Mouse (Mus musculus): ENCODE data around the gene Etl4. TPM values are rescaled to one million over a fixed set of nuclear protein-coding genes. Genes with fewer than 3 reads are reported as not detected.

Gene Etl4
- polyA plus RNA-seq, 1 experiment, result 45.6 TPM

DNA sequence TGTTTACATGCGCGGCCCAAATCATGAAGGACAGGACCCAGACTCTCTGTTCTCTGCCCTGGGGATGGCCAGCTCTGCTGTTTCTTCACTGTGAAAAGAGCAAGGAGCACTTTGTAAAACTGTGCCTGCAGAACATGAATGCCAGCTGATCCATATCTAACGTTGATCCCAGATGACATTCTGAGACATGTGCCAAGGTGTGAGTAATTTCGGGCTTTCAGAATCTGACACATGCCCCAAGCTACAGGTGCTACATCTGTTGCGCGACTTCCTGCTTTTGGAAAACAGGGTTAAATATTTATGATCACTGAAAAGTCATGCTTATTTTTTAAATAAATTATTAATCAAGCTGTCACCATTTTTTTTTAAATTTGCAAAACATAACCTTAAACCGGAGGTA is 801.0 kb downstream of the Etl4 start:
- TF ChIP-seq CTCF (IDR thresholded peaks at IDR 0.05; ENCODE audit: insufficient read depth, low read length), result no peak
- TF ChIP-seq POLR2A (IDR thresholded peaks at IDR 0.05; ENCODE audit: borderline replicate concordance, extremely low read depth, low read depth, low read length), result no peak
- 81% methylated on average over 7 of the region's 7 CpGs for WGBS
- no peak for DNase-seq
- no peak overlapping the region for H3K4me3 ChIP-seq (replicated peaks; ENCODE audit: extremely low read depth, low read depth, low read length)
- no peaks in the 10 kb centered on the region; the same call in 1 of the 2 replicates for H3K4me1 ChIP-seq (ENCODE audit: control insufficient read depth, insufficient read depth, low read length)

GRCm38 (mm10) chr2:20711024-20711423 is 801.4 kb downstream of the Etl4 start:
- Histone ChIP-seq H3K4me3 (replicated peaks; ENCODE audit: extremely low read depth, low read depth, low read length) (no peak overlapping the region), H3K4me1 (ENCODE audit: control insufficient read depth, insufficient read depth, low read length) (no peaks in the 10 kb centered on the region; the same call in 1 of the 2 replicates)
- DNase-seq, result no peak
- TF ChIP-seq CTCF (IDR thresholded peaks at IDR 0.05; ENCODE audit: insufficient read depth, low read length), result no peak
- no peak for TF ChIP-seq POLR2A (IDR thresholded peaks at IDR 0.05; ENCODE audit: borderline replicate concordance, extremely low read depth, low read depth, low read length)
- 66% methylated on average over 2 of the region's 2 CpGs for WGBS

GRCm38 (mm10) chr2:20719105-20719504 is 809.5 kb downstream of the Etl4 start:
- Histone ChIP-seq H3K4me3 (replicated peaks; ENCODE audit: extremely low read depth, low read depth, low read length) (no peak overlapping the region), H3K4me1 (ENCODE audit: control insufficient read depth, insufficient read depth, low read length) (peaks cover 3% of the 10 kb centered on the region)
- DNase-seq, result no peak
- TF ChIP-seq POLR2A (IDR thresholded peaks at IDR 0.05; ENCODE audit: borderline replicate concordance, extremely low read depth, low read depth, low read length) (no peak), CTCF (IDR thresholded peaks at IDR 0.05; ENCODE audit: insufficient read depth, low read length) (no peak)
- WGBS, result 86% methylated on average over 4 of the region's 4 CpGs

DNA sequence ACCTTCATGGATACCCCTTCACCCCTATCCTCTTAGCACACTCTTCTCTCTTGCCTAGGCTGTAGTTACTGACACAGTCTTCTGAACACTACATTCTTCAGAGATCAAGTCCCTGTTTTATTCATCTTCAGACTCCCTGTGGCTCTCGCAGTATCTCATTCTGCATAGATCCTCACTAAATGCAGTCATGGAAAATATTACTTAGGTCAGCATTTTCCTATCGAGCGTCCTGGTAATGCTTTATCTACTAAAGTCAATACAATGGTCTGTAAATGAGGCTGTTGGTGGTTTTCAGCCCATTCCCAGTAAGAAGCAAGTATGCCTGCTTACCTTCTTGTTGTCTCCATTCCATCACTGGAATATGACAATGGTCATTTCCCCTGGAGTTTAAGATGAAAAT is 811.5 kb downstream of the Etl4 start:
- WGBS, result 72% methylated on average over 3 of the region's 3 CpGs
- Histone ChIP-seq H3K4me3 (replicated peaks; ENCODE audit: extremely low read depth, low read depth, low read length) (no peak overlapping the region), H3K4me1 (ENCODE audit: control insufficient read depth, insufficient read depth, low read length) (peaks cover 3% of the 10 kb centered on the region)
- DNase-seq, result no peak
- TF ChIP-seq POLR2A (IDR thresholded peaks at IDR 0.05; ENCODE audit: borderline replicate concordance, extremely low read depth, low read depth, low read length), result no peak
- TF ChIP-seq CTCF (IDR thresholded peaks at IDR 0.05; ENCODE audit: insufficient read depth, low read length), result no peak

GRCm38 (mm10) chr2:20722165-20722991 is 812.8 kb downstream of the Etl4 start:
- WGBS, result 16% methylated on average over 15 of the region's 15 CpGs
- DNase-seq, result no peak
- Histone ChIP-seq H3K4me3 (replicated peaks; ENCODE audit: extremely low read depth, low read depth, low read length) (peak overlapping the region; percentile 46), H3K4me1 (ENCODE audit: control insufficient read depth, insufficient read depth, low read length) (peaks cover 3% of the 10 kb centered on the region)
- TF ChIP-seq CTCF (IDR thresholded peaks at IDR 0.05; ENCODE audit: insufficient read depth, low read length), result no peak
- no peak for TF ChIP-seq POLR2A (IDR thresholded peaks at IDR 0.05; ENCODE audit: borderline replicate concordance, extremely low read depth, low read depth, low read length)

GRCm38 (mm10) chr2:20723990-20724745 is 814.6 kb downstream of the Etl4 start:
- WGBS, result 35% methylated on average over 2 of the region's 2 CpGs
- H3K4me3 ChIP-seq (replicated peaks; ENCODE audit: extremely low read depth, low read depth, low read length), result no peak overlapping the region
- DNase-seq, result no peak
- TF ChIP-seq CTCF (IDR thresholded peaks at IDR 0.05; ENCODE audit: insufficient read depth, low read length), result no peak
- no peak for TF ChIP-seq POLR2A (IDR thresholded peaks at IDR 0.05; ENCODE audit: borderline replicate concordance, extremely low read depth, low read depth, low read length)
- H3K4me1 ChIP-seq (ENCODE audit: control insufficient read depth, insufficient read depth, low read length), result peaks cover 3% of the 10 kb centered on the region

DNA sequence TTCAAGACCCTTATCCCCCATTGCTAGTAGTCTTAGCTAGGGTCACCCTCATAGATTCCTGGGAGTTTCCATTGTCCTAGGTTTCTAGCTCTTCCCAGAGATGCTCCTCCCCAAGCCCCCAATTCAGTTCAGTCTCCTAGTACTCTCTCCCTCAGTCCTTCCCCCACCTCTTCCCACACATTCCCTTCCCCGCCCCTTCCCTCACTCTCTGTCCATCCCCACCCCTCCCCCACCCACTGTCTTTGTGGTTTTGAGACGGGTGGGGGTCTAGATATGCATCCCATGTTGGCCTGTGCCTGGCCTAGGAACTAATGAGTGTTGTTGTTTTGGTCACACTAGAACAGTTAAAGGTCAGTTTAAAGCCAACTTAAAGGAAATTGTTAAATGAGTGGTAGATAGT is 817.4 kb downstream of the Etl4 start:
- no peaks in the 10 kb centered on the region; the same call in none of the 2 replicates for H3K4me1 ChIP-seq (ENCODE audit: control insufficient read depth, insufficient read depth, low read length)
- 89% methylated on average over 2 of the region's 2 CpGs for WGBS
- no peak overlapping the region for H3K4me3 ChIP-seq (replicated peaks; ENCODE audit: extremely low read depth, low read depth, low read length)
- TF ChIP-seq CTCF (IDR thresholded peaks at IDR 0.05; ENCODE audit: insufficient read depth, low read length), result no peak
- TF ChIP-seq POLR2A (IDR thresholded peaks at IDR 0.05; ENCODE audit: borderline replicate concordance, extremely low read depth, low read depth, low read length), result no peak
- DNase-seq, result no peak

DNA sequence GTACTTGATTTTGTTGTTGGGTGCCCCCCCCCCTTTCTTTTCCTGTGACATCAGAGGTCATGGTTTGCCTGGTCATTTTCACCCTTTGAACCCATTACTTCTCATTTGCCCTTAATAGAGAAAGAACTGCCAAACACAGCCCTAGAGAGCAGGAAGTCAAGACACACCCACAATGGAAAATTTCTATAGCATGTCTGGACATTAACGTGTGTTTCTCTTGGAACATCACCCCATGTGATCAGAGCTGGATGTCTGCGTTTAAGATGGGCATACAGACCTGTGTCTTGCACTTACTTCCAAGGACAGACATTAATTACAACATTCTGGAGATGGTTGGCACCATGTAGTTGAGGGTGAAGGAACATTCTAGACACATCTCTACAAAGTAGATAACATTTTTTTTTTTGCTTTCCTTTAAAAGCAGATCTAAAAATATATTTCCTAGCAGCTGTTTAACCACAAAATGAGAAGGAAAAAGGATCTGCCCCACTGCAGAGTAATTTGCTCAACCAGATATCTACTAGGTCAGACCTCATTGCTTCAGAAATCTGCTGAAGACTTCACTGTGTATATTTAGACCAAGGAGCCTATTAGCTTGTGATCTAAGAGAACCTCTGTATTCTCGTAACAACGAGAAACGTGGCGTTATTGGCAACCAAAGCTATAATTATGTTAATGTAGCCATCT is 818.3 kb downstream of the Etl4 start:
- WGBS, result 75% methylated on average over 6 of the region's 6 CpGs
- no peak for TF ChIP-seq POLR2A (IDR thresholded peaks at IDR 0.05; ENCODE audit: borderline replicate concordance, extremely low read depth, low read depth, low read length)
- no peak for TF ChIP-seq CTCF (IDR thresholded peaks at IDR 0.05; ENCODE audit: insufficient read depth, low read length)
- Histone ChIP-seq H3K4me3 (replicated peaks; ENCODE audit: extremely low read depth, low read depth, low read length) (no peak overlapping the region), H3K4me1 (ENCODE audit: control insufficient read depth, insufficient read depth, low read length) (no peaks in the 10 kb centered on the region; the same call in 1 of the 2 replicates)
- DNase-seq, result no peak

DNA sequence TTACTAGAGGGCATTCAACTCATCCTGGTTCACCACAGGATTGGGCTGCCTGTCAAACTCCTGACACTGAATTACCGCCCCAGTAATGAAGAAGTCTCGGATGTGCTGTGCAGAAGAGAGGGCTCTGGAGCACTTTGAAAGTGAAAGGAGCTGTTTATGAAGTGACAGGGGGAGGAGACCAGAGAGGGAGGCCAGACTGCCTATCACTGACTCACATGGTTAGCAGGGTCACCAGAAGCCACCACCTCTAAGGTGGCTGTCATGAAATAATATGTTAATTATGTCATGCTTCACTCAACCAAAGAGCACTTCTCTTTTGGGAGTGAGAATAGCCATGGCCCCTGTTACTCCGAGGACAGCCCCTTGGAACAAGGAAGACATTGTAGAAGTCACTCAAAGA is 825.9 kb downstream of the Etl4 start:
- no peak for DNase-seq
- TF ChIP-seq CTCF (IDR thresholded peaks at IDR 0.05; ENCODE audit: insufficient read depth, low read length), result no peak
- no peak for TF ChIP-seq POLR2A (IDR thresholded peaks at IDR 0.05; ENCODE audit: borderline replicate concordance, extremely low read depth, low read depth, low read length)
- WGBS, result 46% methylated on average over 3 of the region's 3 CpGs

More for the DNA sequence above, 825.9 kb downstream of the Etl4 start:
- H3K4me3 ChIP-seq (replicated peaks; ENCODE audit: extremely low read depth, low read depth, low read length), result no peak overlapping the region
- peaks cover 3% of the 10 kb centered on the region; the same call in 1 of the 2 replicates for H3K4me1 ChIP-seq (ENCODE audit: control insufficient read depth, insufficient read depth, low read length)

Measured in lung, adult 2 months (tissue).